Mouse (Mus musculus) hindbrain, embryonic 11.5 days (tissue): Measurements from ENCODE around the gene Olfr1274-ps. TPM values are rescaled to one million over a fixed set of nuclear protein-coding genes. Genes with fewer than 3 reads are reported as not detected.
"Not testable (repeated sequence)": the region's sequence is repeated elsewhere in the genome, so short reads cannot be mapped to it uniquely, and the experiment has no call there.

Experiments
- ATAC-seq: fragments of 200-750 bp; cut with Nextera tagmentation; 2 replicates; pipeline ENCODE4 v1.8.0; 2017; ENCODE audit warnings: mild to moderate bottlenecking, moderate TSS enrichment, moderate library complexity; ENCODE audit not compliant: low FRiP score
- DNase-seq: peaks from one replicate; pipeline ENCODE4 v3.0.0-alpha.2; 2015; ENCODE audit warnings: low spot score
- H3K27ac ChIP-seq: fragments of 300-500 bp; sonication (generic); 2 replicates; pipeline ENCODE4 v1.5.1; 2014; ENCODE audit warnings: mild to moderate bottlenecking, low read depth, low read length
- H3K27me3 ChIP-seq: fragments of 300-500 bp; sonication (generic); 2 replicates; pipeline ENCODE4 v1.6.1; 2014; ENCODE audit warnings: mild to moderate bottlenecking, low read length, moderate library complexity, mixed read lengths; ENCODE audit not compliant: control insufficient read depth, insufficient read depth
- H3K36me3 ChIP-seq: fragments of 300-500 bp; sonication (generic); 2 replicates; pipeline ENCODE4 v1.6.1; 2014; ENCODE audit warnings: mild to moderate bottlenecking, low read length, moderate library complexity, mixed read lengths; ENCODE audit not compliant: control insufficient read depth, insufficient read depth
- H3K4me1 ChIP-seq: fragments of 300-500 bp; sonication (generic); replicated peaks from 2 replicates; pipeline ENCODE4 v1.6.1; 2014; ENCODE audit warnings: low read length, mixed read lengths; ENCODE audit not compliant: control insufficient read depth, insufficient read depth
- H3K4me2 ChIP-seq: fragments of 300-500 bp; sonication (generic); replicated peaks from 2 replicates; pipeline ENCODE4 v1.6.1; 2014; ENCODE audit warnings: mild to moderate bottlenecking, low read depth, low read length
- H3K4me3 ChIP-seq: fragments of 300-500 bp; sonication (generic); 2 replicates; pipeline ENCODE4 v1.5.1; 2014; ENCODE audit warnings: low read depth, low read length
- H3K9ac ChIP-seq: fragments of 300-500 bp; sonication (generic); 2 replicates; pipeline ENCODE4 v1.6.1; 2014; ENCODE audit warnings: low read depth, low read length
- H3K9me3 ChIP-seq: fragments of 300-500 bp; sonication (generic); 2 replicates; pipeline ENCODE4 v1.6.1; 2016; ENCODE audit warnings: low read length; ENCODE audit not compliant: control insufficient read depth
- WGBS: fragments of 180-500 bp; shearing (Covaris S2); extraction: QIAGEN DNeasy Blood & Tissue Kit; methylation state at CpG from one replicate; pipeline ENCODE4 v1.1.7; 2014; 5-methylcytosine and 5-hydroxymethylcytosine counted together
- polyA plus RNA-seq: library from polyadenylated mRNA; unstranded; fragments of >200 nt; fragmentation: Nextera tagmentation; extraction: Ambion mirVana; gene quantifications from 2 replicates; pipeline ENCODE4 v1.2.1, GENCODE M21; 2014

The Olfr1274-ps gene
- polyA plus RNA-seq, 1 experiment from 2014 or later: not detected

DNA sequence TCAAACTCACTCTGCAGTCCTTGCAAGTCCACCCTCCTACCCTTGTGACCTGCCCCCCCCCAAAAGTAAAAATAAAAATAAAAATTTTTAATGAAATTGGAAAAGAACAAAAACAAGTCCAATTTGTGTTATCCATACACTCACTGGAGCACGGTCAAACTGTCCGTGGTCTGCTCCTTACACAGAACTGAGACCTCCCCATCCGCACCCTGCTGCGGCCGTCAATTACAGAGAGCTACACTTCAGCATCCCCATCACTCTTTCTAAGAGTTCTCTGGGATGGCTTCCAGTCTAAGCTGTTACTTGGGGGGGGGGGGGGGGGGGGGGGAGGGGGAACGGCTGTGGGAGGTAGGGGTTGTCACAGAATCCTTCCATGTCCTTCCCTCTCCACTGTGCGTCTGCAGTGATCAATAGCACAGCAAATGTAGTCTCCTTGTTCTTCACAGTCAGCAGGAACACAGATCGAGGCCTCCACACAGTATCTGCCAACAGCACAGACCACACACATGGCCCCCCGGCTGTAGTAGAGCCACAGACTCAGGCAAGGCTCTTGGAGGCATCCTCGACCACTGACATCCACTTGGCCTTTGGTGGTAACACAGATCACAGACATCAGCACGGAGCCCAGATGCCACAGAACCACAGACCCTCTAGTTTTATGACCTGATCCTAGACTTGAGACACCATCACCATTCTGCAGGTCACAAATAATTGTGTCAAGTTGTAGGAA is 30.7 kb downstream of the Olfr1274-ps start:
- H3K9me3 ChIP-seq, H3K4me2 ChIP-seq, DNase-seq, H3K4me1 ChIP-seq, H3K27ac ChIP-seq, H3K4me3 ChIP-seq, H3K36me3 ChIP-seq, H3K27me3 ChIP-seq, H3K9ac ChIP-seq: not testable (repeated sequence)
- no CpG with 5 or more reads among the region's 11 CpGs for WGBS
- ATAC-seq: 0 out of 2 replicates have a peak, but pooled peaks have one; percentile 43

DNA sequence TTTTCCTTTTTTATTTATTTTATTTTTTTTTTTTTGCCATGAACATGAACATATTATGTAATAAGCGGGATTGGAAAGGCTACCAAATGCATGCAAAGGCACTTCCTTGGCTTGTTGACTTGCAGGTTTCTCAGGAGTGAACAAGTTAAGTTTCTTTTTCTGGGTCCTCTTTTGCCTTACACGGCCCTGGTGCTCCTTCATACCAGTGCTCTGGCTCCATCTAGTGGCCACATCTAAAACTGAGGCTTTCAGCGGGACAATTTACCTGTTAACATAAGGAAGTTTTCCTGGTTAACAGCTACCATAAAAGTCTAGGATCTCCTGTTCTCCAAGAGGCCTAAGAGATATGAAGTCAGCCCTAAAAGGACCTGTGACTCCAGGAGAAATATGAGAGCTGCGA is 31.3 kb downstream of the Olfr1274-ps start:
- not testable (repeated sequence) for H3K27ac ChIP-seq, H3K9me3 ChIP-seq, H3K4me3 ChIP-seq, H3K36me3 ChIP-seq, H3K4me2 ChIP-seq, H3K4me1 ChIP-seq, H3K9ac ChIP-seq, ATAC-seq, H3K27me3 ChIP-seq, DNase-seq
- no CpG with 5 or more reads among the region's 4 CpGs for WGBS

- not testable (repeated sequence) for H3K9ac ChIP-seq, H3K27ac ChIP-seq, H3K9me3 ChIP-seq, H3K4me2 ChIP-seq, H3K4me1 ChIP-seq, H3K36me3 ChIP-seq, H3K4me3 ChIP-seq, ATAC-seq, H3K27me3 ChIP-seq, DNase-seq
- WGBS: 96% methylated on average over 1 of the region's 5 CpGs
Observed at GRCm38 (mm10) chr2:90437453-90437852, 39.0 kb downstream of the Olfr1274-ps start.

- H3K36me3 ChIP-seq, DNase-seq, H3K4me2 ChIP-seq, H3K4me1 ChIP-seq, H3K9me3 ChIP-seq, H3K27ac ChIP-seq, H3K4me3 ChIP-seq, H3K9ac ChIP-seq, H3K27me3 ChIP-seq: not testable (repeated sequence)
- ATAC-seq: peak; percentile 55; the same call in 1 of the 2 replicates
Observed at GRCm38 (mm10) chr2:90440169-90440568, 41.7 kb downstream of the Olfr1274-ps start.

- not testable (repeated sequence) for H3K4me3 ChIP-seq, H3K4me1 ChIP-seq, DNase-seq, H3K4me2 ChIP-seq, H3K27me3 ChIP-seq, H3K27ac ChIP-seq, H3K9ac ChIP-seq, H3K9me3 ChIP-seq, ATAC-seq, H3K36me3 ChIP-seq
- WGBS: 47% methylated on average over 4 of the region's 4 CpGs
Observed at GRCm38 (mm10) chr2:90441811-90442210, 43.3 kb downstream of the Olfr1274-ps start.

DNA sequence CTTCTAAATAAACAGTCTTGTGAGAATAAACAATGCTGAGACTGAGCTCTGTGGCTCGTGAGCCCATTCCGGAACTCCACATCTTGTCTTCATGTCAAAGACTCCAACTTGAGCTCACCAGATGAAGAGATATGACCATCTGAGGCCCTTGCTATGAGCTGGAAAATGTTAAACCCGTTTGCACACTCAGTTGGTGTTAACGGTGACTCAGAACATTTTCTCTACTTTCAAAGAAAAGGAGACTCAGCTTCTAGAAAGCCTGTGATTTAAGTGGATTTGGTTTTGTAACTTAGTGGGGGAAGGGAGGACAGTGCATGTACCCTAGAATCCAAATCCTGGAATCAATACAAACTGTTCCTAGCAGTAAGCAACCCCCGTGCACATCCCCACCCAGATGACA is 45.3 kb downstream of the Olfr1274-ps start:
- no peak for ATAC-seq
- no peaks in the 10 kb centered on the region for H3K36me3 ChIP-seq
- no peaks in the 10 kb centered on the region for H3K27me3 ChIP-seq
- no peak overlapping the region for H3K4me2 ChIP-seq
- WGBS: 93% methylated on average over 5 of the region's 5 CpGs
- DNase-seq: no peak
- no peak overlapping the region for H3K4me3 ChIP-seq
- no peaks in the 10 kb centered on the region for H3K4me1 ChIP-seq
- H3K27ac ChIP-seq: no peak overlapping the region
- H3K9me3 ChIP-seq: no peaks in the 10 kb centered on the region
- no peak overlapping the region for H3K9ac ChIP-seq

DNA sequence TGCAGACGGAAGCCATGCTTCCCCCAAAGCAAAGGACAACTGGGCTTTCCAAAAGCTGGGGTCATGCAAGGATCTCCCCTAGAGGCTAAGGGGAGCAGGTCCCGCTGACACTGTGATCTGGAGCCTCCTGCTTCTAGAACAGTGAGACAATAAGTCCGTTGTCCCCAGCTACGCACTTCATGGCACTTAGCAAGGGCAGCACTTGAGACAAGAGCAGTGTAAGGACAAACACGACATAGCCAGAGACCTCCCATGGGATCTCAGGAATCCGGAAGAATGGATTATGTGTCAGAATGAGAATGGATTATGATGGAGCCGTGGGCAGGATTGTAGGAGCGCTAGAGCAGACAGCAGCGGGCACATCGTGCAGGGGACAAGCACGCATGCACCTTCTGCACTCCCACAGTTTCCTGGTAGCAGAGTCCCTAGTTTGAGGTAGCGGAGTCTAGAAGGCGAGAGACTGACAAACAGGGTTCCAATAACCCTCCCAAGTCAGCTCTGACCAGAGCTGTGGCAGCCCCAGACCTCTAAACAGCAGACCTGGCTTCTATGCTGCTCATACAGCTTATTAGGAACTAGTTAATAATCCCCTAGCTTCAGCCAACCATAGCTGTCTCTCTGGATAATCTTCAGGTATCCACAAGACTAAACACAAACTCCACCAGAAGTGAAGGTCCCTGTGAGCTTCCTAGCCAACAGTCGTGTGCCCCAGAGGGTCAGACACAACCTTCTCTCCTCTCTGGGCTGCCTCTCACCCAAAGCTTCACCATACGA is 50.7 kb downstream of the Olfr1274-ps start:
- 89% methylated on average over 15 of the region's 15 CpGs for WGBS

GRCm38 (mm10) chr2:90452380-90452779 is 53.9 kb downstream of the Olfr1274-ps start:
- Histone ChIP-seq H3K36me3 (no peaks in the 10 kb centered on the region), H3K9ac (no peak overlapping the region), H3K27ac (no peak overlapping the region), H3K9me3 (no peaks in the 10 kb centered on the region), H3K4me1 (no peaks in the 10 kb centered on the region), H3K27me3 (no peaks in the 10 kb centered on the region), H3K4me2 (no peak overlapping the region), H3K4me3 (no peak overlapping the region)
- no peak for DNase-seq
- WGBS: 88% methylated on average over 3 of the region's 3 CpGs
- no peak for ATAC-seq

More for the DNA sequence above, 50.7 kb downstream of the Olfr1274-ps start:
- Histone ChIP-seq H3K4me3 (no peak overlapping the region), H3K4me1 (no peaks in the 10 kb centered on the region), H3K36me3 (no peaks in the 10 kb centered on the region), H3K27me3 (no peaks in the 10 kb centered on the region), H3K4me2 (no peak overlapping the region), H3K9ac (no peak overlapping the region), H3K27ac (no peak overlapping the region), H3K9me3 (no peaks in the 10 kb centered on the region)
- DNase-seq (no peak), ATAC-seq (no peak)
